Mouse (Mus musculus) midbrain, embryonic 16.5 days (tissue): ENCODE data around the gene Fah. TPM values are rescaled to one million over a fixed set of nuclear protein-coding genes. Genes with fewer than 3 reads are reported as not detected.

Experiments used
- ATAC-seq: fragments of 200-750 bp; cut with Nextera tagmentation; 2 replicates; pipeline ENCODE4 v1.8.0; 2017; ENCODE audit warnings: moderate TSS enrichment
- H3K27ac ChIP-seq: fragments of 300-500 bp; sonication (generic); 2 replicates; pipeline ENCODE4 v1.5.1; 2014; ENCODE audit warnings: mild to moderate bottlenecking, low read length, mixed read lengths
- H3K27me3 ChIP-seq: fragments of 300-500 bp; sonication (generic); 2 replicates; pipeline ENCODE4 v1.6.1; 2014; ENCODE audit warnings: low read depth, low read length, mixed read lengths; ENCODE audit not compliant: control insufficient read depth, insufficient read depth
- H3K36me3 ChIP-seq: fragments of 300-500 bp; sonication (generic); 2 replicates; pipeline ENCODE4 v1.6.1; 2014; ENCODE audit warnings: mild to moderate bottlenecking, low read length, moderate library complexity, mixed read lengths; ENCODE audit not compliant: control insufficient read depth, insufficient read depth
- H3K4me1 ChIP-seq: fragments of 300-500 bp; sonication (generic); 2 replicates; pipeline ENCODE4 v1.6.1; 2014; ENCODE audit warnings: mild to moderate bottlenecking, low read length, mixed read lengths; ENCODE audit not compliant: control insufficient read depth, insufficient read depth
- H3K4me2 ChIP-seq: fragments of 300-500 bp; sonication (generic); 2 replicates; pipeline ENCODE4 v1.6.1; 2014; ENCODE audit warnings: mild to moderate bottlenecking, low read length, mixed read lengths
- H3K4me3 ChIP-seq: fragments of 300-500 bp; sonication (generic); 2 replicates; pipeline ENCODE4 v1.5.1; 2014; ENCODE audit warnings: low read depth, mild to moderate bottlenecking, low read length, moderate library complexity, mixed read lengths
- H3K9ac ChIP-seq: fragments of 300-500 bp; sonication (generic); 2 replicates; pipeline ENCODE4 v1.6.1; 2014; ENCODE audit warnings: low read depth, low read length, mixed read lengths
- H3K9me3 ChIP-seq: fragments of 300-500 bp; sonication (generic); replicated peaks from 2 replicates; pipeline ENCODE4 v1.6.1; 2014; ENCODE audit warnings: mild to moderate bottlenecking, low read length, mixed read lengths; ENCODE audit not compliant: control insufficient read depth, poor library complexity, severe bottlenecking
- WGBS: fragments of 180-500 bp; shearing (Covaris S2); extraction: QIAGEN DNeasy Blood & Tissue Kit; methylation state at CpG from one replicate; pipeline ENCODE4 v1.1.7; 2014; 5-methylcytosine and 5-hydroxymethylcytosine counted together
- polyA plus RNA-seq: library from polyadenylated mRNA; unstranded; fragments of >200 nt; fragmentation: Nextera tagmentation; extraction: Ambion mirVana; gene quantifications from 2 replicates; pipeline ENCODE4 v1.2.1, GENCODE M21; 2015

The Fah gene
- polyA plus RNA-seq, 1 experiment from 2014 or later: 13.6 TPM

DNA sequence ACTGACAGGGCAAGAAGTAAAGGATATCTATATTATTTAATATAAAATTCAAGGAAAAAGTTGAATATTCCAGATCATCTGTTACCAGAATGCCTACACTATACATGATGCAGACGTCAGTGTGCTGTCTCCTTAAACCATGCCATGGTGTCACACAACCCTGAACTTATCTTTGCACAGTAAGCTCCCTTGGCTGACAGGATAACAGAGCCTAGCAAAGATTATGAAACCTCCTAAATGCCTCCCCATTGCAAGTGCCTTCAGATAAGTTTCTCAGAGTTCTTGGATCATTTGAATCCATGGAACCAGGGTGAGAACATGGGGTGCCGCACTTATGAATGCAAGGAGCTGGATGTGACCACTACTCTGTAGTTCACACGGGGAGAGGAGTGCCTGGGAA, 25.4 kb upstream of the Fah start:
- Histone ChIP-seq H3K4me3 (no peak overlapping the region), H3K27me3 (no peaks in the 10 kb centered on the region), H3K4me2 (no peak overlapping the region), H3K4me1 (no peaks in the 10 kb centered on the region), H3K27ac (no peak overlapping the region), H3K9ac (no peak overlapping the region), H3K36me3 (0 out of 2 replicates have a peak, but pooled peaks cover 4% of the 10 kb centered on the region), H3K9me3 (no peaks in the 10 kb centered on the region)
- WGBS: 92% methylated on average over 3 of the region's 3 CpGs
- no peak for ATAC-seq

DNA sequence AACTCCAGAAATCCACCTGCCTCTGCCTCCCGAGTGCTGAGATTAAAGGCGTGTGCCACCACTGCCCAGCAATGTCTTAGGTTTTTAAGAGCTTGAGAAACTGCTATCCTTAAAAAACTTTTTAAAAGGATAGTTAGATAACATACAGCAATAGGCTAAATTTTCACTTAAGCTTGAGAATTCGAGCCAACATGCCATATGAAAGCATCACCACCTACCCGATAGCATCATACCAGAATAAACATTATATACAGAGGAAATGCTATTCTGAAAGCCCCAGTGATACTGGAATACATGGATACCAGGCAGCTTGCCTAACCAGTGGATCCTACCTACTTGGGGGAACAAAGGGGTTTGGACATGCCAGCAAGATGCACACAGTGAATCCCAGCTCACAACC, 17.2 kb upstream of the Fah start:
- 97% methylated on average over 4 of the region's 4 CpGs for WGBS
- Histone ChIP-seq H3K9ac (no peak overlapping the region), H3K4me2 (no peak overlapping the region), H3K4me3 (no peak overlapping the region), H3K9me3 (no peaks in the 10 kb centered on the region), H3K27me3 (no peaks in the 10 kb centered on the region), H3K27ac (no peak overlapping the region), H3K4me1 (no peaks in the 10 kb centered on the region), H3K36me3 (peaks cover 6% of the 10 kb centered on the region; the same call in 1 of the 2 replicates)
- ATAC-seq: no peak

DNA sequence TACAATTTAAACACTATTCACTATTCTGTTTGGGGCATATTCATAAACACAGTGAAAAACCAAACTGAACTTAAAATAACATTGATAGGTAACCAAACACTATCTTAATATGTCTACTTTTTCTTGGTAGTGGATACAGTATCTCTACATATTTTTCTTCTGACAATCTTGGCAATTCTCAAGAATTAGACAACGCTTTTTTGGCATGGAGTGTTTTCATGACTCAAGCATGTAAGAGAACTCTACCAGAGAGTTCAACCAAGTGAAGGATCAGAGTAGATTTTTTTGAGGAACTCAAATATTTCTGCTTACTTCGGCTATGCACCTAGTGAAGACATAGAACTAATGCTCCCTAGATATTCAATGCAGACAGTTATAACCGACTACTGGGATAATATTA, 14.4 kb upstream of the Fah start:
- H3K9me3 ChIP-seq: no peaks in the 10 kb centered on the region
- ATAC-seq: no peak
- no peak overlapping the region for H3K4me2 ChIP-seq
- peaks cover 9% of the 10 kb centered on the region; the same call in 1 of the 2 replicates for H3K36me3 ChIP-seq
- WGBS: over 99% methylated on average over 3 of the region's 3 CpGs
- no peak overlapping the region for H3K27ac ChIP-seq
- H3K4me3 ChIP-seq: no peak overlapping the region
- no peaks in the 10 kb centered on the region for H3K4me1 ChIP-seq
- H3K27me3 ChIP-seq: no peaks in the 10 kb centered on the region
- H3K9ac ChIP-seq: no peak overlapping the region

DNA sequence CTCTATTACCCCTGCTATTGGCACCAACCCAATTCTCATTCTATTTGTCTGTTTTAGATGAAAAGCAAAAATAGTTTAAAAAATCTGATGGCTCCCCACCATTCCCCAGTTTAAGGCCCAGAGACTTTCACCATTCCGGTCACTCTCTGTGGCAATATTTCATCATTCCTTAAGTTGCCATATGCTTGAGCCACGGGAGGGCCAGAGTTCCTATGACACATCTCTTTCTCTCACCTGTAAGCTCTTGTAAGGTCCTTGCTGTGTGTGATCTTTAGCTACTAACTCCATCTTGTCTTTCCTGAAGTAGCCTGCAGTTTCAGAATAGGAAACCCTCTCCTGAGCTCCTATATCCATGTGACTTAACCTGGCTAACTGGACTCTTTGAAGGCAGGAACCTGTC, 12.4 kb upstream of the Fah start:
- Histone ChIP-seq H3K27ac (no peak overlapping the region), H3K9me3 (no peaks in the 10 kb centered on the region), H3K9ac (no peak overlapping the region), H3K4me3 (no peak overlapping the region), H3K36me3 (peaks cover 6% of the 10 kb centered on the region; the same call in 1 of the 2 replicates), H3K4me1 (no peaks in the 10 kb centered on the region), H3K27me3 (no peaks in the 10 kb centered on the region), H3K4me2 (no peak overlapping the region)
- WGBS: 90% methylated on average over 2 of the region's 2 CpGs
- no peak for ATAC-seq

DNA sequence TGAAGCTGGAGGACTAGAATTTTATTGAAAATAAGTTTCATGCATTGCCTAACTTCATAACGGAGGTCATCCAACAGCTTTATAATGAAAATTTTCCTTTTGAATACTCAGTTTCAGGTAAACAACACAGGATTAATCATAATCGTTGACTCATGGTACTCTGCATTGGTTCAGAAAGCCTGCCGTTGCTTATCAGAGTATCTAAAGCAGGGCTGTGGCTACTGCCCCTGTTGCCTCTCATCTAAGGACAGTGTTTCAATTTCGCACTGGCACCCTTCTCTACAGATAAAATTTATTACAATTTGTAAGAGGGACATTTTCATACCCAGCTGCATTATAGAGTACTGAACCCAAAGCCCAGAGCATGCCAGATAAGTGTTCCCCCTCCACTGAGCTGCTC, 5.9 kb upstream of the Fah start:
- 91% methylated on average over 4 of the region's 4 CpGs for WGBS
- 0 out of 2 replicates have a peak, but pooled peaks cover 3% of the 10 kb centered on the region for H3K36me3 ChIP-seq

DNA sequence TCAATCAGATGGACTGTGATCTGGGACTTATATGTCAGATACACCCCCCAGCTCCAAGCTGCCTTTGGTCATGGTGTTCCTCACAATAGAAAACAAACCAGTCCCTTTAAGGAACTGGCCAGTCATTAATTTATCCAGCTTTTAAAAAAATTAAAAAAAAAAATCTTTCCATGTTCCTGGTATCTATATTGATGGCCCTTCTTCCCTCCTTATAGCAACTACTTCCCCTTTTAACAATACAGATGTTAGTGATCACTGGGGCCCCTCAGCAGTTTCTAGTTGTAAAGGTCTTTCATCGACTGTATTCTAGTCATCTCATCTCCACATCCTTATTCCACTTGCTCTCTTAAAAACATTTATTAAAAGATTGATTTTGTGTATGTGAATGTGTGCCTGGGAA, 5.1 kb upstream of the Fah start:
- H3K27ac ChIP-seq: no peak overlapping the region
- H3K9ac ChIP-seq: no peak overlapping the region
- 93% methylated on average over 1 of the region's 1 CpGs for WGBS
- H3K36me3 ChIP-seq: no peaks in the 10 kb centered on the region
- no peak overlapping the region for H3K4me3 ChIP-seq
- ATAC-seq: no peak
- no peaks in the 10 kb centered on the region for H3K4me1 ChIP-seq
- no peak overlapping the region for H3K4me2 ChIP-seq
- no peaks in the 10 kb centered on the region for H3K27me3 ChIP-seq
- H3K9me3 ChIP-seq: no peaks in the 10 kb centered on the region

More for the DNA sequence above, 5.9 kb upstream of the Fah start:
- Histone ChIP-seq H3K9me3 (no peaks in the 10 kb centered on the region), H3K27me3 (no peaks in the 10 kb centered on the region), H3K4me2 (no peak overlapping the region), H3K27ac (no peak overlapping the region), H3K4me1 (no peaks in the 10 kb centered on the region), H3K9ac (no peak overlapping the region), H3K4me3 (no peak overlapping the region)
- no peak for ATAC-seq

DNA sequence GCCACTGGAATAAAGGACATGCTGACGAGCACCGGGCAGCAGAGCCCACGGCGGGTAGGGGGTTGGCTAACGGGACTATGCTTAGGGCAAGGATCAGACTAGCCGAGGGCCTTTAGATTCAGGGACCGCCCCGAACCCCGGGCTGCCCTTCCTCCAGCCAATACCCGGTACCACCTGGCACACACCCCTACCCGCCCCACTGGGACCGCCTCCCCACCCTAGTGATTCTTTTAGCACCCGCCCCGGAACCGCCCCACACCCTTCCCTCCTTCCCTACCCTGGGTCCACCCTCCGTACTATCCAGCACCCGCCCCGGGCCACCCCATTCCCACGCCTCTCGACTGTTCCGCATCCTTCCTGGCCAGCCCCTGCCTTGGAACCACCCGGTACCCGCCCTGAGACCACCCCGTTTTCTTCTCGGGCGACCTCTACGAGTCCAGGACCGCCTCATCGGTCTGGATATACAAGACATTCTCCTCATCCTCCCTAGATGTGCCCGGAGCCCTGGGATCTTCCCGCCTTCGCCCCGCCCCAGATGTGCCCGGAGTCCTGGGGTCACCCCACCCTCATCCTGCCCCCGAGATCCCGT, 724 bp downstream of the Fah start:
- WGBS: under 1% methylated on average over 36 of the region's 36 CpGs
- no peaks in the 10 kb centered on the region for H3K36me3 ChIP-seq
- H3K27ac ChIP-seq: 0 out of 2 replicates have a peak overlapping the region, but pooled peaks have one; percentile 39
- H3K4me2 ChIP-seq: peak overlapping the region; percentile 98
- H3K9ac ChIP-seq: peak overlapping the region; percentile 89
- H3K9me3 ChIP-seq: no peaks in the 10 kb centered on the region
- H3K27me3 ChIP-seq: no peaks in the 10 kb centered on the region
- H3K4me3 ChIP-seq: peak overlapping the region; percentile 66
- peaks cover 8% of the 10 kb centered on the region for H3K4me1 ChIP-seq
- peak; percentile 91 for ATAC-seq

DNA sequence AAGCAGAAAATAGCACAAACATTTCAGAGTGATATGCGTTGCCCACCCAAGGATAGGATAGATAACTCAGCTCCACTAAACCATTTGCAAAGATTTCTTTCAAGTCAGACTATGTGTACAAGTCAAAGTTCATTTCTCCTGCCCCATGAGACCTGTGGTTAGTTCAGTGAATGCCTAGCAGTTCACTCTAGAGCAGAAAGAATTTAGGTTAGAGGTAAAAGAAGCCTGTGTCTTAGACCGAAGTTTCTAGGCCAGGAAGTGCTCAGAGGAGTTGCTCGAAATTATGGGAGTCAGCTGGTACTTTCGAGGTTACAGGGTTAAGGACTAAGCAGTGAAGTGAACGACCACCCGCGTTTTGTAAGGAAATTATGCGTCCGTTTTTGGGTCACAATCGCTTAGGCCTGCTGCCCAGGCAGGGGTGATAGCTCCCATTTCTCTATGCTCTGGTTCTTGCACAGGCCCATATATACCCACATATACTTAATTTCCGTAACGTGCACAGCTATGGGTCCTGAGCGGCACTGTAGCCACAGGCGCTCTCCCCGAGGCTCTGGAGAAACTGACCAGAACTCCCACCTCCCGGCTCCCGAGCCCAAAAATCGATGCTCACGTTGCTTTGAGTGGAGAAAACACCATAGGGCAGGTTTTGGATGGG, 1.4 kb downstream of the Fah start:
- Histone ChIP-seq H3K27me3 (no peaks in the 10 kb centered on the region), H3K4me1 (peaks cover 8% of the 10 kb centered on the region), H3K9me3 (no peaks in the 10 kb centered on the region), H3K36me3 (no peaks in the 10 kb centered on the region), H3K4me3 (peak overlapping the region; percentile 66), H3K27ac (0 out of 2 replicates have a peak overlapping the region, but pooled peaks have one; percentile 39), H3K4me2 (peak overlapping the region; percentile 98), H3K9ac (peak overlapping the region; percentile 89)
- WGBS: 8% methylated on average over 19 of the region's 19 CpGs
- peak; percentile 72 for ATAC-seq

DNA sequence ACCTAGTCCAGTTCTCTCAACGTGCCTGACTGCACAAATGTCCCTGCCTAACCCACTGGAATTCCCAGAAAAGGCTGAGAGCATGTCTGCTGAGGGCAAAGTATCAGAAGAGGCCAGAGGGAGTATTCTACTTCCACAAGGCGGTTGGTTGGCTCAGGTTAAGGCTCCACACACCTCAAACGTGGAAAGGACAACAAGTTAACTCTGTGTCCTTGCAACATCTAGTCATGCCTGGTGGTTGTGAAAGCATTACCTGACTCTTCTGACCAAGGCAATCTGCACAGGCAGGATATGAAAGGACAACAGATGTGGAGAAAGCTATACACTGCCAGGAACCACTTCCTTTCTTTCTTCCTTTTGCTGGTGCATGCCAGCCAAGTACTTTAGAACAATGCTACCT, 2.0 kb downstream of the Fah start:
- Histone ChIP-seq H3K27ac (no peak overlapping the region), H3K27me3 (no peaks in the 10 kb centered on the region), H3K9ac (no peak overlapping the region), H3K4me2 (peak overlapping the region; percentile 98; the same call in 1 of the 2 replicates), H3K9me3 (no peaks in the 10 kb centered on the region), H3K36me3 (no peaks in the 10 kb centered on the region), H3K4me3 (no peak overlapping the region), H3K4me1 (peaks cover 8% of the 10 kb centered on the region)
- 78% methylated on average over 3 of the region's 3 CpGs for WGBS
- no peak for ATAC-seq
